Mouse (Mus musculus) adrenal gland, adult (tissue): Measurements from ENCODE around the gene Sgsh.
A peak's percentile ranks its signal among the peaks of the same experiment; 100 is the strongest.
"Not testable (repeated sequence)": the region's sequence is repeated elsewhere in the genome, so short reads cannot be mapped to it uniquely, and the experiment has no call there.

ENCODE experiments used
- DNase-seq, 2 experiments: peaks; one replicate each; pipeline ENCODE4 v3.0.0; 2022 to 2023; ENCODE audit warnings: low spot score in 1 of 2; ENCODE audit not compliant: inconsistent age in 2 of 2

Sgsh gene

DNA sequence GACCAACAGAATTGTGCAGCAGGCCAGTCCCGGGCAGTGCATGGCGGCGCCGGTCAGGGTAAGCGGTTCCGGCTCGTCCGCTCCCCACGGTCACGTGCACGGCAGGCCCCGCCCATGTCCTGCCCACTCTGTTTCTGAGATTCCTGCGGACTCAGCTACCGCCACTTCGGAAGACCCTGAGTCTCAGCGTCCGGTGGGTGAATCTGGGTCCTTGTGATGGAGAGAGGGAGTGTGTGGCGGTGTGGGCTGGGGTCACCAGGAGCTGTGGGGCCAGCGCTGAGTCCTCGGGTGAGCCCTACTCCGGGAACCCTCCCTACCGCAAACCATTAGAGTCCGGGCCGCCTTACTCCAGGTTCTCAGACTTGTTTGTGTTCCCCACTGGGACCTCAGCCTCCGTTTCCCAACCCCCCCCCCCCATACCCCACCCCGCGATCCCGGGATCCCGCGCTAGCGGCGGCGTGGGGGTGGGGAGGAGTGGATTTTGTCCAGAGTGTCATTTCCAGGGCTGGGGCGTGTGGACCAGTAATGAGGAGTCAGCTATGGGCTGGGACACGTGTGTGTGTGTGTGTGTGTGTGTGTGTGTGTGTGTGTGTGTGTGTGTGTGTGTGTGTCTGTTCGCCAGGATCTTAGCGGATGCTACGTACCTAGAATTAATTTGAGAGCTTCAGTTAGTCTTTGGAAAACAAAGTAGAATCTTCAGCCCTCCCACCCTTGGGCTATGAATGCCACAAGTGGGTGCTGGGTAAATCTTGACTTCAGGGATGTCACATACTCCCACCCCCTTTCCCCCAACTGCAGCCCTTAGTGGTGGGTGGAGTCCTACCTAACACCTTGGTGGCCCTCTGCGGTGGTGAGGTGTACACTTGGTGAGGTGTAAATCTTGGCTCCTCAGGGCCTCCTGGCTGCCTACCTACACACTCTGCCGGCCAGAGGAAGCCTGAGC is at the start of gene Sgsh, which contains the start of gene Slc26a11:
TSS of gene Sgsh (minus strand) at position 94 of the 943 bp plus-strand sequence.
TSS of gene Slc26a11 (plus strand) at position 115 of the 943 bp plus-strand sequence.
- DNase-seq = peak; percentile 91 to 96

DNA sequence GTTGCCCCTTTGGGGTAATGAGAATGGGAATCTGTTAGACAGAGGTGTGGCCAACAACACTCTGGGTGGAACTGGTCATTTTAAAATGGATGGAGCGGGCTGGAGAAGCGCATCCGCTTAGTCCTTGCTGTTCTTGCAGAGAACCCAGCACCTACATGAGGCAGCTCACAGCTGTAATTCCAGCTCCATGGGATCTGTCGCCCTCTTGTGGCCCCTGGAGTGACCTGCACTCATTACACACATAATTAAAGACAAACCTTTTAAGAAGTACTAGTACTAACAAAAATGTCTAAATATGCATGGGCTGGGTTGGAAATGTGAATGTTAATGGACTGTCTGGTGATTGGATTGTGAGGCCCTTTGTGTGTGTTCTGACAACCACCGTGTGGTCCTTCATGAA is 49.3 kb upstream of the Sgsh start:
- DNase-seq = peak; percentile 38 to 77

DNA sequence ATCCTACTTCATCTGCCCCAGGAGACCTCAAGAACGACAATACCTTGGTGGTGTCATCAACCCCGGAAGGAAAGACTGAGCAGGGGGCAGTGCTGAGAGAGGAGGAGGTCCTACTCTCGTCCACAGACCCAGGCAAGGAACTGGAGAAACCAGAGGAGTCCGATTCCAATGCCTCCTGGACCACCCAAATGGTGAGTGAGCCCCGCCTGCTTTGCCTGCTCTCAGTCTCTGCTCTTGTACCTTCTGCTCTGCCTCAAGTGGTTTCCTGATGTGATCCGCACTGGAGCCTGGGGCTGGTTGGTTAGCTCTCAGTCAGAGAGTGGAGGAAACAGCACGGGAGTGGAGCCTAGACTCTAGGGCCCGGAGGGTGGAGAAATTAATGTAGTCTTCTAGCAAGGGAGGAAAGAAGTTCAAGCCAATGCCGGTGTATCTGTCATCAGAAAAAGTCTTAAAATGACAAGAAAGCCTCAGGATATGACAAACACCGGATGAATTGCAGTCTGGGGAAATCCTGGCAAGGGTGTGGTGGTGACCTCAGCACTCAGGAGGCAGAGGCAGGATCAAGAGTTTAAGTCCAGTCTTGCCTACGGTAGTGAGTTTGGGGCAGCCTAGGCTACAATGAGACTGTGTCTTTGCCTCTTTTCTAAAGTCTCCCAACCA is 47.3 kb upstream of the Sgsh start:
- DNase-seq = no peak

DNA sequence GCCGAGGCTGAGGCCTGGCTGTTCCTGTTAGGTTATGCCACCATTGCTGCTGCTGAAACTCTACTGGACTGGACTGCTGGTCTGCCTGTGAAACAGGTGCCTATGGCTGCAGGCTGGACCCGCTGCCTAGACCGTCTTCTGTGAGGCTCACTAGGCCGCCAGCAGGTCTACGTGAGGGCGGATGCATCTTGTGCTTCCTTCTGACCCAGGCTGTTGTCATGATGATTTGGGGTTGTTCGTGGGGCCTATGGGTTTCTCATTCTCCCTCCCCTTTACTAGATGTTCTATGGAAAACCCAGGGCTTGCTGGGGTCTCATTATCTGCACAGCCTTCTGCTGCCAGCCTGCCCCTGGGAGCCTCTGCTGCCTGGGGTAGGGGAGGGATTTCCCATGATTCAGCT is 41.1 kb upstream of the Sgsh start:
- DNase-seq = no peak

DNA sequence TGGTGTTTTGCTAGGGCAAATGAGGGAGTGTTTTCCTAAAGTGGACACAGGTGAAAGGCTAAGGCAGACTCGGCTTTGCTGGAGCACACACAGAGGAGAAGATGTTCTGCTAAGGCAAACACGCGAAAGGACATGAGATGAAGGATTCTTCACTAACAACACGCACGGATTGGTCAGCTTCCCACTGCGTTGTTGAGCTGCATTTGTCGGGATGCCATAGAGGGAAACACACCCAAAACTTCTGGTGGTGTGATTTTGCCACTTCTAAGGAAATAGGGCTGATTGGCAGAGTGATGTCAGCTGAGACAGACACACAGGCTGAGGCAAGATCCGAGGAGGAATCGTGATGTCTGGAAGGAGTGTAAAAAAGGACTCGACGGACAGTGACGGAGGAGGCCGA is 40.6 kb upstream of the Sgsh start:
- DNase-seq = no peak

DNA sequence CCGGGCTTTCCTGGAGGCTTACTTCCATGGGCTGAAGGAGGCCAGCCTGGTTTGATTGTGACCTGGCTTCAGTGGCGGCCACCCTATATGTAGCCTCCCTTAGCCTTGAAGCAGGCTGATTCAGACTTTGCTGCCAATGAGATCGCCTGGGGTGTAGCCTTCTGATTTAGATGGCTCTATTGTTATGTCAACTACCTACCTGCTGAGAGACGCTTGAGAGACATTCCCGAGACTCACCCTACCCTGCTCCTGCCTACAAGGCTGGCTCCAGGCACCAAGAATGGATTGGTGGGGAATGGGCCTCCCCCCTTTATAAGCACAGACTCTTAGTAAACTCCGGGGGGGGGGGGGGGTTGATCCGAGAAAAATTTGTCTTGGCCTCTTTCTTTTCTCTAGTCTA is 40.1 kb upstream of the Sgsh start:
- no peak for DNase-seq

DNA sequence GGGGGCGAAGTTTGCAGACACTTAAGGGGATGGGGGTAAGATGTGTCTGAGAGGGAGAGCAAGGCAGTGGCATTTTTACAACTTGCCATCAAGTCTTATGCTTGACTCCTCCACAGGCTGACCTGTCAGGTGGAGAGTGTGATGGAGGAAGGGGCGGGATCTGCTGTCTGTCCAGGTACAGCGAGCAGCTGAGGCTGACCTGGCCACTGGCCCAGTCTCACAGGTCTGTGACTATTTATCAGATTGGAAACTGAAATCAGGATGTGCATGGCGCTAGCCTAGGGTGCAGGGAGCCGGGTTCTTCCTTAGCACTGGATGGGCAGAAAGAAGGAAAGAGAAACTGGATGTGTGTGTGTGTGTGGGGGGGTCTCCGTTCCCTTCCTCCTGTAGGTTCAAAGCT is 38.9 kb upstream of the Sgsh start:
- no peak for DNase-seq

DNA sequence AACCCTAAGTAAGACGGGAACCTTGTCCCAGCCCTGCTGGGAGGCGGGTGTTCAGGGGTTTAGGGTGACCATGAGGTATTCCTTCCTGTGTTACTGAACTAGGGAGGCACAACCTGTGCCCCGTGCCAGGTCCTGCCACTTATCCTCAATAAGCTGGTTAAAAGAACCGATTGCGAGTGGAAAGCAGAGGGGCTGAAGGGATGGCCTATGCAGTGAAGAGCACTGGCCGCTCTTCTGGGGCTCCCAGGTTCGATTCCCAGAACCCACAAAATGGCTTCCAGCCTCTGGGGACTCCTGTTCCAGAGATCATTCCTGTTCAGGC is 38.1 kb upstream of the Sgsh start:
- DNase-seq = no peak

DNA sequence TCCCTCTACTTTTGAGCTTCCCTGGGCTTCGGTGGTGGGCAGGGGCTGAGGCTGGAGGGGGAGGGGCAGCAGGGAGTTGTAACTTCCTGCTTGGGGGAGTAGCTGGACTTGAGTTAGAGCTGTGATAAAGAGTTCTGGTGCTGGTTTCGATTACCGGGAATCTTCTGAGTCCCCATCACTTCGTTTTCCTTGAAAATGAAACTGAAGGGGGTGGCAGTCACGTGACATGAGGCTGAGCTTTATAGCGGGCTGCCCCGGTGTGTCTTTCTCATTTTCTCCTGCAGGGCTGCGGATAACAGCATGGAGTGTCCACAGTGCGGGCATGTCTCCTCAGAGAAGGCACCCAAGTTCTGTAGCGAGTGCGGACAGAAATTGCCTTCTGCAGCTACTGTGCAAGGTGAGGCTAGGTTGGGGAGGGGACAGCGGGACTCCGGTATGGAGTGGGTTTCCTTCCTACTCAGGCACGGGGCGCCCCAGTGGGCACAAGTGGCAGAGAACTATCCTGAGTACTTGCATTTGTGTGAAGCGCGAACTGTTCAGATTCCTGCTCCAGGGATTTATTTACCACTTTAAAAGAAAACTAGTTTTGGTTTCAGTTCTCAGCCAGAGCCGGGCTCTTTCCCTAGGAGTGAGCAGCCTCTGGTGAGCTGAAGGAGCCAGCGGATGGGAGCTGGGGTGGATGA is 37.6 kb upstream of the Sgsh start, which contains the start of gene Rnf213:
TSS of gene Rnf213 (plus strand) at position 301 of the 683 bp plus-strand sequence.
- peak; percentile 82 to 95 for DNase-seq

DNA sequence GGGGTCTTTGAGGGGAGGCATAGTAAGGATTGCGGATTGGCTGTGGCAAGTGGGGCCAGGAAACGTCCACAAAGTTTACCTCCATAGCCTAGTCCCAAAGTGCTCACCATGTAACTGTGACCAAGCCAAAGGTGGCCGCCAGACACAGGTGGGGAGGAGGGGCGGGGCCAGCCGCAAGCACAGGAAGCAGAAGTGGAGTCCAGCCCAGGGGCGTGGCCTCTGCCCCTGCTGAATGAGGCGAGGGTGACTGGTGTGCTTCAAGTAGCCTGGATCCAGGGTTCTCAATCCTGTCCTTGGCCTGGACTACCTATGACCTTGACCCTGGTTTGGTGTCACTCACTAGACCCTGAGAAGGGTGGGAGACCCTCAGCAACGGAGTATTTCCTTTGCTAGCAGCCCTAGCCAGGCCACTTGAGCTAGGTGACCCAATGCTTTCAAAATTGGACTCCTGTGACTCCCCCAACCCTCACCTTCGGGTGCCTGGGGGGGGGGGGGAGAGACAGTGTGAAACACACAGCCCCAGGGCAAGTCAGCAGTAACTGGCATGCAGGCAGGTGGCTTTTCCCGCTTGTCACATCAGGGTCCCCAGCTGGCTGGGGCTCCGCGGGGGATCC is 36.8 kb upstream of the Sgsh start:
- peak; percentile 87 to 92 for DNase-seq

DNA sequence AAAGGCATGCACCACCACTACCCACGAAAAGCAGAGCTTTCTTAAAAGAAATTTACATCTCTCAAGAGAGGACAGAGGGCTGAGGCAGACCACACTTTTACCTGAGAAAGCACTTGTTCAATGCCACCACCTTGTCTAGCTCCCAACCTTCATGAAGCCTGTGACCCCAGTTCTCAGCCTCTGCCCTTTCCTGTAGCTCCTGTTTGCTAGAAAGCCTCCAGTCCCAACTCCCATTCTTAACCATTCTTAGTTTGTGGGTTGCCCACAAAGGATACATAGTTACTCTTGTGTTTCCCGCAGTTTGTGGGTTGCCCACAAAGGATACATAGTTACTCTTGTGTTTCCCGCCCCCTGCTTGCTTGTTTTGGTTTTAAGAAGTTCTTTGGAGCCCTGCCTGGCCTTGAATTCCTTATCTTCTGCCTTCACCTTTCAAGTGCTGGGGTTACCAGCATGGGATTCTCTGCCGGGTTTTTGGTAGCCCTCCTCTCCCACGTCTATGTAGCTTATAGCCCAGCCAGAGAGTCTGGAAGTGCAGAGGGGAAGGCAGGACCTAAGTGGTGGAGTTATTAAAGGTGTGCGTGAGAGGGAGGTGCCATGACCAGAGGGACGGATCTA is 36.2 kb upstream of the Sgsh start:
- DNase-seq = peak; percentile 44 to 66

DNA sequence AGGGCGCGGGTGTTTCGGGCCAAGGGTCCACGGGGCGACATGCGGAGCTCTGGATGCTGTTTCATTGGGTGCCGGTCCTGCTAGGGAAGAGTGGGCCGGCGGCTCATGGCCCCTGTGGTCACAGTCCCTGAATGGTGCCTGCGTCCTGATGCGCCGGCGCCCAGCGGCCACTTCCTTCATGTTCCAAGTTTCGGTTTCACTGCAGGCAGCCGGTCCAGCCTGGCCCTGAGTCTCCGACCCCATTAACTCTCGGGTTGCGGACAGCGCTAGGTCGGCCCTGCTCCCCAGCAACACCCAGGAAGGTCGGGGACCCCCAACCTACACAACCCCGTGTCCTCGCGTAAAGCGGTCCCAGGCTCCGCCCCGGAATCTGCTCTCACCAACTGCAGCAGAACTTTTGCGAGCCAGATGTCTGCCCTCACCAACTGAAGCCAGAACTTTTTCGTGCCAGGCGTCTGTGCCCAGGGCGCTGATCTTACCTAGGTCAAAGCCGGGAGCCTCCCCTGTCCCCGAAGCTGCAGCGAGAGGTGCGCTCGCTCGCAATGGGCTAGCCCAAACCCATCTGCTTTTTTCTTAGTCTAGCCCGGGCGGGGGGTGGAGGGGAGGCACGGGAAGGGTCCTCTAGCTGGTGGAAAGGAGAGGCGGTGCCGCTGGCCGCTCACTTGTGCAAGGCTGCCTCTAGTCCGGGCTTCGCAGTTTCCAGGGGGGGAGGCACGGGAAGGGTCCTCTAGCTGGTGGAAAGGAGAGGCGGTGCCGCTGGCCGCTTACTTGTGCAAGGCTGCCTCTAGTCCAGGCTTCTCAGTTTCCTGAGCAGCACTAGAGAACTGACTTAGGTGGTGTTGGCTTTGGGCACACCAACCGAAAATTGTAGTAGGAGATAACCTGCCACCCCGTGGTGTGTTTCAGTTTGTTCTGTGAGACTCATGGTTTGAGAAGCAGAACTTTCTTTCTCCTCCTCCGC is 35.2 kb upstream of the Sgsh start:
- peak; percentile 86 to 96 for DNase-seq

DNA sequence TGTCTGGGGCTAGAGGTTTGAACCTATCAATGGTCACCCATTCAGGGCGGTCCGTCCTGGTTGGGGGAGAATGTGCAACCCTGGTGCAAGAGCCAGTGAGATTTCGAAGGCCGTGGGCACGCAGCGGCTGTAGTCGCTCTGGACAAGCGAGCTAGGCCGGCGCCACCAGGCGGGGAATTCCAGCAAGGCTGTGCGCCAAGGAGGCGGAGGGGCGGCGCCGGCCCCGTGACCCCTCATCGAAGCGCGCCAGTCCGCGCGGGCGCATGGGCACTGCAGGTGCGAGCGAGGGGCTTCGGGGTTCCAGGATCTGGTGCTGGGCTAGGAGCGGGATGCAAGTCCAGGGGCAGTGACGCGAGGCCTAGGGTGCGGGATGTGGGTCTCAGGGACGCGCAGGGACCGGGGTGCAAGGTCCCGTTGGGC is 34.5 kb upstream of the Sgsh start:
- DNase-seq = peak; percentile 88 to 94

DNA sequence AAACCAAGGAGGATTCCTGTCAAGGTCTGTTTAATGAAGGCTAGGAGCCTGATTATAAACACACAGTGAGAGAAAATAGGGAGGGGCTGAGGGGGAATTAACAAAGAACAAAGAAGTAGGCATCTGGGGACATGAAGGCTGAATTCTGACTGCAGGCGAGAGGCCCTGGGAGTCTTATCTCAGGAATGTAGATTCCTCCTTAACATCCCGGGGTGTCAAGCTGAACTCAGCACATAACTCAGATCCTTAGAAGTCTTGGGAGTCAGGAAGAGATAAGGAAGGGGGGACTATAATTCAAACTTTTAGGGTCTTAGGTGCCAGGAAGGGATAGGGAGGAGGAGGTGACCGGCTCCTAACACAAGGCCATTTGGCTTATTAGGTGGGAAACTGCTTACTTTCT is 31.9 kb upstream of the Sgsh start:
- DNase-seq = not testable (repeated sequence)

DNA sequence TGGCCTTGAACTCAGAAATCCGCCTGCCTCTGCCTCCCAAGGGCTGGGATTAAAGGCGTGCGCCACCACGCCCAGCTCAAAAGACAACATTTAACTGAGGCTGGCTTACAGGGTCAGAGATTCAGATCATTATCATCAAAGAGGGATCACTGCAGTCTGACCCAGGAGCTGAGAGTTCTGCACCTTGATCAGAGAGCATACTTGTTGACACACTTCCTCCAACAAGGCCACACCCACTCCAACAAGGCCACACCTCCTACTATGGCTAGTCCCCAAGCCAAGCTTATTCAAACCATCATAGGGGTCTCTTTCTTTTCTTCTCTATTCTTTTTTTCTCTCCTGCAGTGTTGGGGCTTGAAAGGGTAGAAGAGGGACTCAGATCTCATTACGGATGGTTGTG is 31.0 kb upstream of the Sgsh start:
- no peak for DNase-seq

DNA sequence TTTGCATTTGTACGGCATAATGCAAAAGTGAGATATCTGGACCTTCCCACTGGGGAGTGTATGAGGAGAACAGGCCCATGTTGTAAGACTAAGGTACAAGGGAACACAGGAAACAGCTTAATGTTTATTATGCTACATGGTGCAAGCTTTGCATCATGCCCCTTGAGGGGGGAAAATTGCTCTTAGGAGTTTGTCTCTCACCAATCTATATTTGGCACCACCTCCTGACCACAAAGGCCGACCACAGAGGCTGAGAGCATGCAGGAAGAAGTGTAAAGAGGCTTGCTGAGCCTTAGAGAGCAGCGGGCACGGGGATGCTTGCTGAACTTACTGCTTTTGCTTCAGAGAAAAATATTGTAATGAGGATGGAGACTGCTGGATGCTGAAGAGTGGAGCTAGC is 29.6 kb upstream of the Sgsh start:
- DNase-seq = no peak

DNA sequence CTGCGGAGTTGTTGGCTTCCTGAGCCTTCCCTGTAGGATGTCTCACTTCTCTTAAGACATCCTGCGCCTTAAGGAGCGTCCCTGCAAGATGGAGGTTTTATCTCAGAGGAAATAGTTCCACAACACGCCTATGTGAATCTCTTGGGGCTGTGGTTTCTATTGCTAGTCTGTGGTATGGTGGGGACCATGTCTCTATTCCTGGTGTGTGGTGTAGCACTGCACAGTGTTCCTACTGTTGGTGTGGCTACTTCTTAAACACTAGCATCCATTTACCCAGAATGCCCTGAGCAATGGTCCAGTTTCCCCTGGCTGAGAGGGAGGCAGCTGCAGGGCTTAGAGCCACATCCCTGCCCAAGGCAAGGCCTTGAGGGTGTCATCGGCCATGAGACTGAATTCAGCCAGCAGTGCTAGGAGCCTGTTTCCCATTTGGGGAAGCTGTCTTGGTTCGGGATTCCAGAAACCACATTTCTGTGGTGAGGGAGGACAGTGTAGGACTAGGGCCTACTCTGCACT is 27.1 kb upstream of the Sgsh start:
- DNase-seq = peak in 1 of 2 experiments; percentile 43

DNA sequence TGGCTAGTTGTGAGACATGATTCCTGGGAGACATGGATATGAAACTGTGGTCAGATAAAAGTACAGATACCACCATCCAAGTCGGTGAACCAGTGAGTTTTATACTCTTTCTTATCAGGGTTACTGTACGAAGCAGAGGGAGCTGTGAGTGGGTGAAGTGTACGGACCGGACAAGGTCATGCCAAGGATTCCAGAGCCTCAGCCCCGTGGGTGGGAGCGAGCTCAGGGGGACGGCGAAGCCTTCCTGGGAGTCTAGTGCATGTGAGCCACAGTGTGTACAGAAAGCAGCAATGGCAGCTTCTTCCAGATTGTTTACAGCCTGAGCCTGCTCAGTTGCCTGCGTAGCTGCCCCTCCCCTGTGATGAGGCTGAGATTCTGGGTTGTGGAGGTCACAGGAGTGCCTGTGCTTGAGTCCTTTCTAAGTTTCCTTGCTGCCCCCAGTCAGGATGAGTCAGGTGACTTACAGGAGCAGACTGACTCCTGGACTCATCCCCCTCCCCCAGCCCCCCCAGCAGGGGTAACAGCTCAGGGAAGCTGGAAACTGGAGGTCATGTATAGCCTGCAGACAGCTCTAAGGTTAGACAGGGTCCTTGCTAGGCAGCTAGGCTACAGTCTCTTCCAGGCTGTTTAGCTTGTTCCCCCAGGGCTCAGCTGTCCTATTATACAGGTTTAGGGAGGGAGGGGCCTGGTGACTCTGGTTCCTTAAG is 26.4 kb upstream of the Sgsh start:
- DNase-seq = no peak

DNA sequence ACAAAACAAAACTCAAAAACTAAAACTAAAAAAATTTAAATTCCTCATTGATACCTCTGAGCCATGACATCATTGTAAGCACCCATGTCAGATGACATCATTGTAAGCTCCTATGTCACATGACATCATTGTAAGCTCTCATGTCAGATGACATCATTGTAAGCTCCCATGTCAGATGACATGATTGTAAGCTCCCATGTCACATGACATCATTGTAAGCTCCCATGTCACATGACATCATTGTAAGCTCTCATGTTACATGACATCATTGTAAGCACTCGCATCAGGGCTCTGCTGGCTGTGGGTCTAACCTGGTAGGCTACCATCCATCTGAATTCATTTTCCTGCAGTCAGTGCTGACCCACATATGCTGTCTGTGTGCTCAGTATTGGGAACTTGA is 23.2 kb upstream of the Sgsh start:
- no peak for DNase-seq
